Mouse (Mus musculus) C2C12 (cell line): ENCODE results near the gene Dync2li1. TPM values are rescaled to one million over a fixed set of nuclear protein-coding genes. Genes with fewer than 3 reads are reported as not detected.

ENCODE experiments used
- H3K27me3 ChIP-seq: one replicate; pipeline ENCODE4 v1.6.1; 2011; ENCODE audit not compliant: control insufficient read depth, insufficient read depth, insufficient read length
- H3K36me3 ChIP-seq: one replicate; pipeline ENCODE4 v1.6.1; 2011; ENCODE audit not compliant: control insufficient read depth, insufficient read depth
- H3K4me3 ChIP-seq: one replicate; pipeline ENCODE4 v1.5.1; 2011; ENCODE audit warnings: mild to moderate bottlenecking, control low read depth; ENCODE audit not compliant: poor library complexity, insufficient read depth, severe bottlenecking
- H3K79me2 ChIP-seq: one replicate; pipeline ENCODE4 v1.6.1; 2011; ENCODE audit not compliant: control insufficient read depth, insufficient read depth
- H3K79me3 ChIP-seq: one replicate; pipeline ENCODE4 v1.6.1; 2011; ENCODE audit warnings: low read depth, control low read depth
- H3ac ChIP-seq: one replicate; pipeline ENCODE3; 2011; ENCODE audit warnings: low read depth; ENCODE audit not compliant: control insufficient read depth, insufficient read length
- CEBPB ChIP-seq: IDR thresholded peaks from one replicate; pipeline ENCODE4 v1.6.1; 2011; ENCODE audit warnings: low read depth, mild to moderate bottlenecking, control low read depth, moderate library complexity
- CTCF ChIP-seq: IDR thresholded peaks from one replicate; pipeline ENCODE4 v1.5.1; 2011; ENCODE audit not compliant: control insufficient read depth, insufficient read depth, insufficient read length
- FOSL1 ChIP-seq: IDR thresholded peaks from one replicate; pipeline ENCODE4 v1.8.0; 2011; ENCODE audit warnings: mild to moderate bottlenecking, low read length; ENCODE audit not compliant: poor library complexity, insufficient read depth, severe bottlenecking
- MAX ChIP-seq: IDR thresholded peaks from one replicate; pipeline ENCODE4 v1.6.1; 2011; ENCODE audit warnings: mild to moderate bottlenecking, control low read depth
- MYOD1 ChIP-seq: IDR thresholded peaks from one replicate; pipeline ENCODE4 v1.6.1; 2011; ENCODE audit warnings: low read depth; ENCODE audit not compliant: control insufficient read depth, insufficient read length
- MYOG ChIP-seq: IDR thresholded peaks from one replicate; pipeline ENCODE4 v1.6.1; 2011; ENCODE audit not compliant: control insufficient read depth, insufficient read length; ENCODE audit errors: extremely low read depth
- USF1 ChIP-seq: IDR thresholded peaks from one replicate; pipeline ENCODE4 v1.6.1; 2011; ENCODE audit warnings: low read depth, mild to moderate bottlenecking, control low read depth, moderate library complexity
- polyA plus RNA-seq: library from polyadenylated mRNA; unstranded; fragments of >200 nt; fragmentation: generic; extraction: Trizol; gene quantifications from one replicate; pipeline ENCODE4 v1.2.1, GENCODE M21; 2012; ENCODE audit warnings: missing spikeins

Gene Dync2li1
- polyA plus RNA-seq, 1 experiment, result 4.0 TPM

DNA sequence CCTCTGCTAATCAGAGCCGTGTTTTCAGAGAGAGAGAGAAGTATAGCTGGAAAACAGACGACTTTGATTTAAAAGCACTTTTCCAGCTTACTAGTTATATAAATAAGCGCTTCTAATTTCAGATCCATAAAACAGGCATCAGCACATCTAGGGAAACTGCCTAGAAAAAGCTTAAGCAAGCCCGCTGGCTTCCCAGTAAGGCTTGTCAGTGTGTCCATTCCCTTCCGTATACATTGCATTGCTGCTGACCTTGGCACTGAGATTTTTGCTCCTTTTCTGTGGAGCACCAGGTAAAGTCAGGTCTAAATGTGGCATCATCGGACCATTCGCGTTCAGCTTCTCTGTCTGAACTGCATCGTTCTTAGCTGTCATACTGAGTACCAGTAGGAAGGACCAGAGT lies 16.0 kb downstream of the Dync2li1 start:
- Histone ChIP-seq H3K36me3 (no peaks in the 10 kb centered on the region), H3K79me3 (no peaks in the 10 kb centered on the region), H3K79me2 (no peaks in the 10 kb centered on the region), H3ac (no peak overlapping the region), H3K4me3 (no peak overlapping the region), H3K27me3 (no peaks in the 10 kb centered on the region)
- no peak for TF ChIP-seq MYOG
- no peak for TF ChIP-seq FOSL1
- TF ChIP-seq MAX, result no peak
- TF ChIP-seq CEBPB, result no peak
- no peak for TF ChIP-seq USF1
- TF ChIP-seq CTCF, result no peak
- no peak for TF ChIP-seq MYOD1

- Histone ChIP-seq H3ac (no peak overlapping the region), H3K79me3 (no peaks in the 10 kb centered on the region), H3K79me2 (no peaks in the 10 kb centered on the region), H3K4me3 (no peak overlapping the region), H3K27me3 (no peaks in the 10 kb centered on the region), H3K36me3 (no peaks in the 10 kb centered on the region)
- TF ChIP-seq MYOG (no peak), FOSL1 (no peak), CTCF (no peak), MAX (no peak), CEBPB (no peak), MYOD1 (no peak), USF1 (no peak)
These were observed 18.2 kb downstream of the Dync2li1 start for GRCm38 (mm10) chr17:84644292-84645050.

GRCm38 (mm10) chr17:84645119-84645518 lies 18.8 kb downstream of the Dync2li1 start:
- Histone ChIP-seq H3K36me3 (no peaks in the 10 kb centered on the region), H3K79me3 (no peaks in the 10 kb centered on the region), H3K27me3 (no peaks in the 10 kb centered on the region), H3K4me3 (no peak overlapping the region), H3ac (no peak overlapping the region), H3K79me2 (no peaks in the 10 kb centered on the region)
- TF ChIP-seq MYOD1, result no peak
- TF ChIP-seq MYOG, result no peak
- TF ChIP-seq CTCF, result no peak
- no peak for TF ChIP-seq FOSL1
- TF ChIP-seq CEBPB, result no peak
- TF ChIP-seq USF1, result no peak
- no peak for TF ChIP-seq MAX

GRCm38 (mm10) chr17:84645894-84646293 lies 19.6 kb downstream of the Dync2li1 start:
- H3ac ChIP-seq, result no peak overlapping the region
- H3K79me3 ChIP-seq, result no peaks in the 10 kb centered on the region
- TF ChIP-seq MYOD1 (no peak), CEBPB (no peak), FOSL1 (no peak), MYOG (no peak)
- no peak overlapping the region for H3K4me3 ChIP-seq
- no peaks in the 10 kb centered on the region for H3K36me3 ChIP-seq
- no peaks in the 10 kb centered on the region for H3K79me2 ChIP-seq
- no peaks in the 10 kb centered on the region for H3K27me3 ChIP-seq

- Histone ChIP-seq H3K4me3 (no peak overlapping the region), H3K27me3 (no peaks in the 10 kb centered on the region), H3K36me3 (no peaks in the 10 kb centered on the region), H3ac (no peak overlapping the region), H3K79me3 (no peaks in the 10 kb centered on the region), H3K79me2 (no peaks in the 10 kb centered on the region)
- TF ChIP-seq USF1, result no peak
These were observed 20.2 kb downstream of the Dync2li1 start for GRCm38 (mm10) chr17:84646477-84646876.

DNA sequence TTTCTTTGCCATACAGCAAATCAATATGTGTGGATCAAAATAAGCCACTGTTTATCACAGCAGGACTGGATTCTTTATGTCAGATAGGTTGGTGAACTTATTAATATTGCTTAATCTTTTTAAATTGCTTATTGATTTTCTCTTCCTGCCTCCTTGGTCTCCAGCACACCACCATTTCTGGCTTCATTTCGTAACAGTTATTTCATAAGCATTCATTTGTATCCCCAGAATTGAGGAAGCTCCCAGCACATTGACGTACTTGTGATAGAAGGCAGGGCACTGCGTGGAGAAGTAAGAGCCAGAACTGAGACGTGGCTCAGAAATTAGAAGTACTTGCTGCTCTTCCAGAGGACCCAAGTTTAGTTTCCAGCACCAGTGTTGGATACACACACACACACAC lies 21.3 kb downstream of the Dync2li1 start:
- no peaks in the 10 kb centered on the region for H3K79me3 ChIP-seq
- no peaks in the 10 kb centered on the region for H3K27me3 ChIP-seq
- TF ChIP-seq USF1 (no peak), MYOD1 (no peak), CEBPB (no peak)
- H3K36me3 ChIP-seq, result no peaks in the 10 kb centered on the region
- H3K79me2 ChIP-seq, result no peaks in the 10 kb centered on the region
- no peak overlapping the region for H3ac ChIP-seq
- H3K4me3 ChIP-seq, result no peak overlapping the region

DNA sequence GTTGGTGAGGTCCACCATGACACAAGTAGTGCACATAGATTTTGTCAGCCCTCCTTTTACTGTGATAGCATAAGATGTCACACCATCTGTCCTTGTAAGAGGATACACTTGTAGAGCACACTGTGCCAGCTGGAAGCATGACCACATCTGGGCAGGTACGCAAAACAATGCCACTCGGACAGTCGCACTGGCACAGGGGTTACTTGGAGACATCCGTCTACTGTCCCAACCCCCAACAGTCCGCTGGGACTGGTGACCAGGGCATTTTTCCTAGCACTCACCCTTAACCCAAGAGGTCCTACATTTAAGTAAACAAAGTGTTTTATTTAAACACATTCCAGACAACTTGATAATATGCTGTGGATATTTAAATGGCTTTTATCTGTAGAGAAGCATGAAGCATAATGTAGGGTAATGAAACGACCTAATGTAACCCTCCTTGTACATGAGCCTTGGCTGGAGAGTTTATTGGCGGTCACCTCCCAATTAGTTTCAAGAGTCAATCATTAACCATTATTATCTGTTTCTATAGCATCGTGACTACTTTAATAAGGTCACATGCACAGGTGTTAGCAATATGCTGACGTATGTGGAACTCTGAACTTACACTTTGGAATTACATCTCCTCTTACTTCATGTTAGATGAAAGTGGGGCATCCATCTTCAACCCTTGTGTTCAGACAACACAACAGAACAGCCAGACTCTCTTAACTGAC lies 24.2 kb downstream of the Dync2li1 start:
- H3K4me3 ChIP-seq, result no peak overlapping the region
- no peaks in the 10 kb centered on the region for H3K79me3 ChIP-seq
- H3ac ChIP-seq, result no peak overlapping the region
- TF ChIP-seq FOSL1 (no peak), CEBPB (no peak), USF1 (no peak), MYOD1 (no peak), CTCF (no peak), MAX (no peak), MYOG (no peak)
- H3K79me2 ChIP-seq, result no peaks in the 10 kb centered on the region
- no peaks in the 10 kb centered on the region for H3K27me3 ChIP-seq
- no peaks in the 10 kb centered on the region for H3K36me3 ChIP-seq
